Mouse (Mus musculus): ENCODE measurements around the gene Zfp809. TPM values are rescaled to one million over a fixed set of nuclear protein-coding genes. Genes with fewer than 3 reads are reported as not detected.
"Not testable (repeated sequence)": the region's sequence is repeated elsewhere in the genome, so short reads cannot be mapped to it uniquely, and the experiment has no call there.

Zfp809 gene
- 10 to 100 TPM; 19.2 to 20.6 TPM for total RNA-seq (2021)
- long read RNA-seq, experiment 1, partial matches to known transcripts, result 0 of 1 reads
- long read RNA-seq, experiment 1, other reads (novel, unspliced or antisense), result 0 of 1 reads
- long read RNA-seq, experiment 2, partial matches to known transcripts, result 3 of 5 reads
- long read RNA-seq, experiment 2, other reads (novel, unspliced or antisense), result 1 of 5 reads

DNA sequence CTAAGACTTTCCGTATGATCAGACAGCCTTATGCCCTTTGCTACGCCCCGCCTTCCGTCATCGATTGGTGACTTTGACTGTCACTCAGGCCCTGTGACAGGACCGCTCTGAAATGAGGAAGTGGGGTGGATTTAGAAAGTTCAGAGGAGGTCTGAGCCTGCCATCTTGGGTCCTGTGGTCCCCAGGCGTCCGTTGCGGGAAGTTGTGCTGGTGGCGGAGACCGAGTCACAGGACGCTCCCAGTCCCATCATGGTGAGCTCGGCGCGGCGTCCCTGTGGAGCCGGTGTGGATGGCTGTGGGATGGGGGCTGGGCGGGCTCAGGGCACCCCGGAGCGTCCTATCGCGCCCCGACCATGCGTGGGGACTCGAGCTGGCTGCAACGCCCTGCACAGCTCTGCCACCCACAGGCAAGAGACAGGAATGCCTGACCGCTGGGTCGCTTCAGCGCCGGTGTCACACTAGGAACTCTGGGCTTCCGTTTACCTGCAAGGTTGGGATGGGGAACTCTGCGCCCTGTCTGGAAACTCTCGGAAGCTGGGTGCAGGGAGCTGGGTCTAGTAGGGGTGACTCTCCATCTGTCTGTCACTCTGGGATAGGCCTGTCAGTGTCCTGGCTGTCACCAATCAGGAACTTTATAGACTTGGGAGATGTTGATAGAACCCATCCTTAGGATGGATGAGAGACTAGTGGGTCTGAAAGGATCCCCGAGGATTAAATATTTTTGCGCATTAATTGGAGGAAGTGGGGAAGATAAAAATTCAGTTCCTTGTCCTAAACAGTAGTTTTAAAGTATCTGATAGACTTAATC, at the start of gene Zfp809:
Zfp809 (plus strand) TSS at position 134 of the 808 bp plus-strand sequence.
- peak; percentile 100 for DNase-seq (ENCODE audit: low spot score in 2 of 2)

- DNase-seq (ENCODE audit: low spot score in 2 of 2), result peak; percentile 29 to 33
These were observed 37.4 kb upstream of the Zfp809 start, which contains the start of gene Zfp872 for GRCm38 (mm10) chr9:22188025-22188611. Gene Zfp872 (plus strand): TSS chr9:22188090.

GRCm38 (mm10) chr9:22196412-22196811, 29.1 kb upstream of the Zfp809 start:
- DNase-seq (ENCODE audit: low spot score in 2 of 2), result no peak

DNA sequence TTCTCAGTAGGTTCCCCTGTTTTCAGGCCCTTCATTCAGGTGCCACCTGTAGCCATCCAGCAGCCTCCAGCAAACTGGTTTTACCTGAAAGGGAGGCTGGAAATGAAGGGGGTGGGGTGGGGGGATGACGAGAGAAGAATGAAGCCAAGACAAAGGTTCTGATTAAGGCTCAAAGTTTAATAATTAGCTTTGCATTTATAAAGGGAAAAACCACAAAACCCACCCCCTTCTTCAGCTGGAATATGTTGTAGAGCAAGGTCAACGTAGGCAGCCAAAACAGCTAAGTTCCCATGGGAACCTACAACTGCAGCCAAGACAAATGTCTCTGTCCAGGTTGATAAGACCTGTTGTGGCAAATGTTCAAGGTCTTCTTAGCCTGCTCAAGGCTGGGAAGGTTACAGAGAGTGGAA, 11.7 kb upstream of the Zfp809 start:
- DNase-seq (ENCODE audit: low spot score in 2 of 2), result no peak

DNA sequence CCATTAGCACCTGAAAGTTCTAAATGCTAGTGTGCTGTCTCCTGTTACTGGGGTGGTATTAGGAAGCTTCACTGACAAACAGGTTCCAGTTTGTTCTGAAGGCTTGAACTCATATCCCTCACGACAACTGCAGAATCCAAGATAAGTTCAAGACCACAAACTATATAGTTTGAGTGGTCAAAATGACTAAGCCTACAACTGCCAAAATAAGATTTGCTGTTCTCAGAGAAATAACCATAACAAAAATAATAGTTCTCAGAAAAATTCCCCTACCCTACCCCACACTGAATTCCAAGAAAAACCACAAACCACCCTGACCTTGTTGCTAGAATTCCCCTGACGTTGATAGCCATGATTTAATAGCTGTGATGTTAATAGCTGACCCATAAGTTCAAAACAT, 11.0 kb upstream of the Zfp809 start:
- no peak for DNase-seq (ENCODE audit: low spot score in 2 of 2)

DNA sequence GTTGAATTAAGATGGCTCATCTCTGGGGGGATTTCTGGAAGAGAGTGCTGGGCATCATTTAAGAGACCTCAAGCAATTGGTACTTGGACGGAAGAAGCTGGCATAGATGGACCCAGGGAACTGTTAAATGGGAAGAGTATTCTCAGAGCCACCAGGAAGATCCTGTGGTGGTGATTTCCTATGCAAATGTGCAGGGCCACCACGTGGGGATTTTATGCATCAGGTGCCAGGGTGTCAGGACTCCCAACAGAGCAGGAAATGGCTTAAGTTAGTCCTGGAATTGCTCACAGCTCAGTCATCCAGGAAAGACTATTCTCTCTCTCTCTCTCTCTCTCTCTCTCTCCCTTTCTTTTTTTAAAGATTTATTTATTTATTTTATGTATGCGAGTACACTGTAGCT, 8.8 kb upstream of the Zfp809 start:
- no peak for DNase-seq (ENCODE audit: low spot score in 2 of 2)

GRCm38 (mm10) chr9:22217858-22218493, 7.5 kb upstream of the Zfp809 start:
- no peak for DNase-seq (ENCODE audit: low spot score in 2 of 2)

GRCm38 (mm10) chr9:22224066-22224465, 1.4 kb upstream of the Zfp809 start:
- DNase-seq (ENCODE audit: low spot score in 2 of 2), result no peak

- DNase-seq (ENCODE audit: low spot score in 2 of 2), result peak in 1 of 2 experiments; percentile 28
These were observed 694 bp upstream of the Zfp809 start for GRCm38 (mm10) chr9:22224536-22225503.

GRCm38 (mm10) chr9:22226389-22226673, 817 bp downstream of the Zfp809 start:
- not testable (repeated sequence) for DNase-seq (ENCODE audit: low spot score in 2 of 2)

DNA sequence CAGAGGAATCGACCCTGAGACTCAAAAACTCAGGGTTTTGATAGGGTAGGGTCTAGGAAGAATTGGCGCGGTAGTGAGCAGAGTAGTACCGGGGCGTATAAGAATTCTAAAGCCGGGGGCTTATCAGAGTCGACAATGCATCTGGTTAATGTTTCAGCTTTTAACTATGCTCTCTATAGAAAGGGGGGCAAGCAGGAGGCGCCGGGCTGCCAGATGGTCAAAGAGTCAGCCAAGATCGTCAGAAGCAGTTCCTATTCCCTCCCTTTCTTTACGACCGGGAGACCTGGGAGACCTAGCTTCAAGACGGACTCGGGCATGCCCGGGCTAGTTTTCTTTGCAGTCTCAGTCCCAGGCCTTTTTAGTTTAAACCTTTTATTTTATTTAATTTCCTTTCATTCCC, 1.3 kb downstream of the Zfp809 start:
- no peak for DNase-seq (ENCODE audit: low spot score in 2 of 2)

DNA sequence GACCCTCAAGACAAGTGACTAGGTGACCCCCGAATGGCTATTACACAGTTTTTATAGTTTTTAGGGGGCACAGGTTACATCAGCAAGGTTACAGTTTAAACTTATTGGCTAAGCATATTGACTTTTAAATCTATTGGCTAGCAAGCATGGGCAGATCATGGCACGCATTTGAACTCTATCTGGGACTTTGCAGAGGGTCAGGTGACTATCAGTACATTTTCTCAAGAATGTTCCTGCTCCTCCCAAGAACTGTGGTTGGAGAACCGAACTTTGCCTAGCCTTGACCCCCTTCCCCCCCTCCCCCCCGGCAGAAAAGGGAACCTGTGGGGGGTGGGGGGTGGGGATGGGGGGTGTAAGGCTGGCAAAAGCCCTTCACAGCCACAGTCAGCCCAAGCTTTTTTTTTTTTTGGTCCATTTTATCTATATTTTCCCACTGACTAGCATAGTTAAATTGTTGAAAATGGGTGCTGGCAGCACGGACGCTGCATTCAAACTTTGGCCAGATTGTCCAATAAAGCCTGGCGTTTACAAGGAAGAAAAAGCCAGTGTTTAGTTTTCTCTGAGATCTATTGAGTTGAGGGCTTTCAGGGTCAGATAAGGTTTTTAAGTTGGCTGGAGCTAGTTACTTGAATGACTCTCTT, 4.0 kb downstream of the Zfp809 start:
- no peak for DNase-seq (ENCODE audit: low spot score in 2 of 2)

- no peak for DNase-seq (ENCODE audit: low spot score in 2 of 2)
These were observed 4.5 kb downstream of the Zfp809 start for GRCm38 (mm10) chr9:22230061-22230460.

DNA sequence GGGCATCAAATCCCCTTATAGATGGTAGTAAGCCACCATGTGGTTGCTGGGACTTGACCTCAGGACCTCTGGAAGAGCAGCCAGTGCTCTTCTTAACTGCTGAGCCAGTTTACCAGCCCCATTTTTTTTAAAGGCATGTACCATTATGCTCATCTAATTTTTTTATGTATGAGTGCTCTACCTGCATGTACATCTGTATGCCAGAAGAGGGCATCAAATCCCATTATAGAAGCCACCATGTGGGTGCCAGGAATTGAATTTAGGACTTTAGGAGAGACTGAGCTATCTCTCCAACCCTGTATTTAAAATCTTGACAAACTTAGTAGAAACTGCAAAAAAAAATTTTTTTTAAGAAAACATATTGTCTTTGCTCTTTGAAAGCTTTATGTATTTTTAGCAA, 5.0 kb downstream of the Zfp809 start:
- DNase-seq (ENCODE audit: low spot score in 2 of 2), result no peak

GRCm38 (mm10) chr9:22240001-22240400, 14.5 kb downstream of the Zfp809 start:
- DNase-seq (ENCODE audit: low spot score in 2 of 2), result no peak

GRCm38 (mm10) chr9:22244242-22244641, 18.7 kb downstream of the Zfp809 start:
- DNase-seq (ENCODE audit: low spot score in 2 of 2), result no peak

DNA sequence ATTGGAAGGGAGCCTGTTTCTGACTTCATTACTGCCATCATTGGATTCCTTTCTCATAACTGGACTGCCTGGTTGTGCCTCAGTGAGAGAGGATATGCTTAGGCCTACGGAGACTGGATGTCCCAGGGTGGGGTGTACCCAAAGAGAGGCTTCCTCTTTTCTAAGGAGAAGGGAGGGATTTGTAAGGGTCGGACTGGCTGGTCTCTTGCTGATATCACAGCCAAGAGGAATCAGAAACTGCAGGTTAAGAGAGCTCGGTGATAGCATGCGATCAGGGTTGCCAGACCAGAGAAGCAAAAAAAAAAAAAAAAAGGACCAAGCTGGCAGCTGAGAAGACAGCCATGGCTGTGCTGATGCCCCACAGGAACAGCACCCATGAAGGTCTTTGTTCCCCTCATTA, 31.1 kb downstream of the Zfp809 start:
- no peak for DNase-seq (ENCODE audit: low spot score in 2 of 2)

DNA sequence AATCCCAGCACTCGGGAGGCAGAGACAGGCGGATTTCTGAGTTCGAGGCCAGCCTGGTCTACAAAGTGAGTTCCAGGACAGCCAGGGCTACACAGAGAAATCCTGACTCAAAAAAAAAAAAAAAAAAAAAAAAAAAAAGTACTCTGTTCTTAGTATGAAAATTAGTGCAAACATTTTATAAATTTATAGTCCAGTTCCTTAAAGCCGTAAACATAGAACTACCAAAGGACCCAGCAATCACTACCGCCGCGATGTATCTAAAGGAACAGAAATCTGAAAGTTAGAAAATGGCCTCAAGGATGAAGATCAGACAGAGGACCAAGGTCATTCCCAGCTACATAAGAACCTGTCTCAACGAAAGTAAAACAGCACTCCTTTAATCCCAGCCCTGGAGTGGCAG, 33.3 kb downstream of the Zfp809 start:
- DNase-seq (ENCODE audit: low spot score in 2 of 2), result no peak

GRCm38 (mm10) chr9:22259184-22260091, 33.9 kb downstream of the Zfp809 start, which contains the start of gene Zfp599:
Gene Zfp599 (minus strand): TSS chr9:22259895.
- DNase-seq (ENCODE audit: low spot score in 2 of 2), result peak; percentile 65 to 70

All from layer of hippocampus, postnatal 14 days (tissue).